Mouse (Mus musculus): ENCODE data around the gene BC030870. TPM values are rescaled to one million over a fixed set of nuclear protein-coding genes. Genes with fewer than 3 reads are reported as not detected.

Gene BC030870
- polyA plus RNA-seq, 1 experiment from 2014 or later: not detected

DNA sequence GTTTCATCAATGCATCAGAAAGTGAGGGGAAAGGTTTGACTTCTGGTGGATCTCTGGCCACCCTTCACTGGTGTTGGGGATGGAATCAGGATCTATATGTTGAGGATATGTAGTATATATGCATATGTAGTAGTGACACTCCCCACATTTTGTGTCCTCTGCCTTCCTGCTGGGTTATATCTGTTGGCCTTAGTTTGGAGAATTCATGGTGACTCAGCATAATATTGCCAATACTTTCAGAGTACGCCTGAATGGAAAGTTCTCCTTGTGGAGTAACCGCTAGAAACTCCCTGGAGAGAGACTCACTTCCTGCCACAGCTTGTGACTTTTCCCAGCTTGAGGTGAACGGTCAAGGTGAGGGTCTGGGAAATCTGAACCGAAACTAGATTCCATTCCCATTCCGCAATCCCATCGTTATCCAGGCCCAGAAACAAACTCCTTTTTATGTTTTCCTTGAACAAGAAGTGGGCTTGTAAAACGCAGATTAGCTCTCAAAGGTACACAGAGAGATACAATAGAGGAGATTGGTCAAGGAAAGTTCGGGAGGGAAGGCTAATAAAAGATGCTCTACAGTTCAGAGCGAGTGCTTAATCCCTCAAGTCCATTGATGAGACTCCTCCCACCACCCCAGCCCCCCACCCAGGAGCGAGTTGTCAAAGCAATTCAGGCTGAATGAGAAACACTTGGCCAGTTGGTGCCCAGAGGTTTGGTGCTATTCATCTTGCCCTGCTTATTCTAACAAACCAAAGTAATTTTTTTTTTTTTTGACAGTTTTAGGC lies 61.5 kb downstream of the BC030870 start:
- H3K4me1 ChIP-seq: no peaks in the 10 kb centered on the region
- H3K27me3 ChIP-seq (ENCODE audit: insufficient read depth, poor library complexity, severe bottlenecking): no peaks in the 10 kb centered on the region
- WGBS: 51% methylated on average over 10 of the region's 10 CpGs
- H3K36me3 ChIP-seq: no peaks in the 10 kb centered on the region
- DNase-seq (ENCODE audit: low spot score): no peak
- H3K4me3 ChIP-seq: no peak overlapping the region
- no peaks in the 10 kb centered on the region for H3K9me3 ChIP-seq
- no peak overlapping the region for H3K27ac ChIP-seq

- H3K36me3 ChIP-seq: no peaks in the 10 kb centered on the region
- 90% methylated on average over 4 of the region's 4 CpGs for WGBS
Measured at GRCm38 (mm10) chr8:65067031-65067430, 62.3 kb downstream of the BC030870 start.

GRCm38 (mm10) chr8:65065622-65066021 lies 63.7 kb downstream of the BC030870 start:
- WGBS: 89% methylated on average over 3 of the region's 3 CpGs
- Histone ChIP-seq H3K27me3 (ENCODE audit: insufficient read depth, poor library complexity, severe bottlenecking) (no peaks in the 10 kb centered on the region), H3K27ac (no peak overlapping the region), H3K4me3 (no peak overlapping the region), H3K9me3 (no peaks in the 10 kb centered on the region), H3K4me1 (no peaks in the 10 kb centered on the region), H3K36me3 (no peaks in the 10 kb centered on the region)
- DNase-seq (ENCODE audit: low spot score): no peak

More at GRCm38 (mm10) chr8:65067031-65067430, 62.3 kb downstream of the BC030870 start:
- Histone ChIP-seq H3K27ac (no peak overlapping the region), H3K9me3 (no peaks in the 10 kb centered on the region), H3K4me3 (no peak overlapping the region), H3K4me1 (no peaks in the 10 kb centered on the region), H3K27me3 (ENCODE audit: insufficient read depth, poor library complexity, severe bottlenecking) (no peaks in the 10 kb centered on the region)
- no peak for DNase-seq (ENCODE audit: low spot score)

DNA sequence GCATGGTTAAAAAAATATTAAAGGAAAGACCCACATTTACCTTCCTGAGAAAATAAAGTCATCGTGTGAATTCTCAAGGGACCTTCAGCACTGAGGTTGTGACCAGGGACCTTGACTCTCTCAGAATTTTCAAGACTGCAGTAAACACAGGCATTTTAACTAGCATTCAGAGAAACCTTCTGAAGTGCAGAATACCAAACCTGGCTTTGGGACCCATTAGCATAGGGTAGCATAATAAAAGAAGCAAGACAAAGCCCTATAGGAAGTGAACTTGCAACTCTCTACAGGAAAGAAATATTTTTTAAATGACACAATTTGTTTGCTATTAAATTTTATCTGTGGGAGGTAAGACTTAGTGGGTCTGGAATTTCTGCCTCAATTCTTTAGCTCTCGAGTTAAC lies 65.3 kb downstream of the BC030870 start:
- no peak for DNase-seq (ENCODE audit: low spot score)
- Histone ChIP-seq H3K27me3 (ENCODE audit: insufficient read depth, poor library complexity, severe bottlenecking) (no peaks in the 10 kb centered on the region), H3K9me3 (no peaks in the 10 kb centered on the region), H3K4me1 (no peaks in the 10 kb centered on the region), H3K36me3 (no peaks in the 10 kb centered on the region), H3K4me3 (no peak overlapping the region), H3K27ac (no peak overlapping the region)
- WGBS: 66% methylated on average over 2 of the region's 2 CpGs

- H3K4me3 ChIP-seq: no peak overlapping the region
- H3K27me3 ChIP-seq (ENCODE audit: insufficient read depth, poor library complexity, severe bottlenecking): no peaks in the 10 kb centered on the region
- WGBS: 78% methylated on average over 4 of the region's 4 CpGs
- no peak overlapping the region for H3K27ac ChIP-seq
- no peaks in the 10 kb centered on the region for H3K36me3 ChIP-seq
- H3K9me3 ChIP-seq: no peaks in the 10 kb centered on the region
- H3K4me1 ChIP-seq: no peaks in the 10 kb centered on the region
- DNase-seq (ENCODE audit: low spot score): no peak
Measured at GRCm38 (mm10) chr8:65062195-65062594, 67.2 kb downstream of the BC030870 start.

DNA sequence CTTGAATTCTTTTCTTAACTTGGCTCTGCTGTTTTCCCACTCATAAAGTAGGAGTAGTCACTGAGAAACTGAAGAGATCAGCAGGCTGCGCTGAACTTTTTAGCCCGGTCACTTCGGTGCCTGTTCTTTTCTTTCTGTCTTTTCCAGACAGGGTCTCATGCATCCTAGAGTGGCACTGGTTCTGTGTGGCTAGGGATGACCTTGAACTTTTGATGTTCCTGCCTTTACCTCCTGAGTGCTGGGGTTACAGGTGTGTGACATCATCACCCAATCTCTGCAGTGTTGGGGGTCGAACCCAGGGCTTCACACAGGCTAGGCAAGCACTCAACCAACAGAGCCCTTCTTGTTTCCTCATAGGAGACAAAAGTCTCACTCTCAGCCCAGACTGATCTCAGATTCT lies 72.6 kb downstream of the BC030870 start:
- Histone ChIP-seq H3K27ac (no peak overlapping the region), H3K36me3 (no peaks in the 10 kb centered on the region), H3K27me3 (ENCODE audit: insufficient read depth, poor library complexity, severe bottlenecking) (no peaks in the 10 kb centered on the region), H3K4me3 (no peak overlapping the region), H3K9me3 (no peaks in the 10 kb centered on the region), H3K4me1 (no peaks in the 10 kb centered on the region)
- no peak for DNase-seq (ENCODE audit: low spot score)
- WGBS: 90% methylated on average over 4 of the region's 4 CpGs

DNA sequence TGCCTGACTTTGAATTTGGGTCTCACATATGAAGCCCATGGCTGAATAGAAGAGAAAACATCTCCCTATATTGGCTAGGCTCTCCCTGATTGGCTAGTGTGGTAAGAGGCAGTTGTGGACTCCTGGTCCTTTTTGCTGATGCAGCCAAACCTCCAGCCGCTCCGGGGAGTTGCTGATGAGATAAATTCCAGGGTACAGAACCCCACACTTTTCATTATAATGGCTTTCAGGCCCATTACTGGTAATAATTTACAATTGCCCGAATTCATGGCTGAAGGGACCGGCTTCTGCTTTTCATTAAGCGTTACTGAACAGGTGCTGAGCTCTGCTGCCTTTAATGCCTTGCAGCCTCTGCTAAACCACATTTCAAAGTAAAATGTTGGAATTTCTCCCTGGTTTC lies 75.4 kb downstream of the BC030870 start:
- WGBS: 71% methylated on average over 5 of the region's 5 CpGs
- no peak for DNase-seq (ENCODE audit: low spot score)
- Histone ChIP-seq H3K36me3 (no peaks in the 10 kb centered on the region), H3K27ac (no peak overlapping the region), H3K4me3 (no peak overlapping the region), H3K27me3 (ENCODE audit: insufficient read depth, poor library complexity, severe bottlenecking) (no peaks in the 10 kb centered on the region), H3K4me1 (no peaks in the 10 kb centered on the region), H3K9me3 (no peaks in the 10 kb centered on the region)

- no peaks in the 10 kb centered on the region for H3K4me1 ChIP-seq
- no peaks in the 10 kb centered on the region for H3K27me3 ChIP-seq (ENCODE audit: insufficient read depth, poor library complexity, severe bottlenecking)
- DNase-seq (ENCODE audit: low spot score): no peak
- WGBS: 84% methylated on average over 3 of the region's 3 CpGs
- no peak overlapping the region for H3K4me3 ChIP-seq
- H3K36me3 ChIP-seq: no peaks in the 10 kb centered on the region
- no peak overlapping the region for H3K27ac ChIP-seq
- H3K9me3 ChIP-seq: no peaks in the 10 kb centered on the region
Measured at GRCm38 (mm10) chr8:65053554-65053953, 75.8 kb downstream of the BC030870 start.

GRCm38 (mm10) chr8:65047801-65048200 lies 81.6 kb downstream of the BC030870 start:
- Histone ChIP-seq H3K27ac (no peak overlapping the region), H3K4me1 (no peaks in the 10 kb centered on the region; the same call in 1 of the 2 replicates), H3K27me3 (ENCODE audit: insufficient read depth, poor library complexity, severe bottlenecking) (no peaks in the 10 kb centered on the region), H3K9me3 (no peaks in the 10 kb centered on the region), H3K36me3 (no peaks in the 10 kb centered on the region), H3K4me3 (no peak overlapping the region)
- 77% methylated on average over 4 of the region's 4 CpGs for WGBS
- DNase-seq (ENCODE audit: low spot score): no peak

GRCm38 (mm10) chr8:65047193-65047592 lies 82.2 kb downstream of the BC030870 start:
- WGBS: 94% methylated on average over 4 of the region's 4 CpGs
- no peaks in the 10 kb centered on the region for H3K9me3 ChIP-seq
- no peak overlapping the region for H3K4me3 ChIP-seq
- no peaks in the 10 kb centered on the region for H3K27me3 ChIP-seq (ENCODE audit: insufficient read depth, poor library complexity, severe bottlenecking)
- no peaks in the 10 kb centered on the region for H3K36me3 ChIP-seq
- no peak for DNase-seq (ENCODE audit: low spot score)
- no peak overlapping the region for H3K27ac ChIP-seq
- H3K4me1 ChIP-seq: no peaks in the 10 kb centered on the region; the same call in 1 of the 2 replicates

DNA sequence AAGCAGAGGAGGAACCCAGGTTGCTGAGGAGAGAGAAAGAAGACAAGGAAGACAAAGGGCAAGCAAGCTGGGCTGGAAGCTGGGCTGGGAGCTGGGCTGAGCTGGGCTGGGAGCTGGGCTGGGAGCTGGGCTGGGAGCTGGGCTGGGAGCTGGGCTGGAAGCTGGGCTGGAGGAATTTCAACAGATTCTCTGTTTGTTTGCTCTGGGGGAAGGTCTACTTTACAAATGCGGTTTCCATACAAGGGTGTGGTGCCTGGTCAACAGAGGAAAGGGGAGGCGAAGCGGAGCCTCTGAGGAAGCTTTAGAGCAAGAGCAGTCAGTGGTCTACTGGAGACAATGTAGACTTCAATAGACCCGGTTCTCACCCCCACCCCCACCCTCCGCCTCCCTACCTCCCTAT lies 82.8 kb downstream of the BC030870 start:
- WGBS: 27% methylated on average over 5 of the region's 5 CpGs
- H3K4me3 ChIP-seq: peak overlapping the region; percentile 27

GRCm38 (mm10) chr8:65037117-65037533 lies 92.2 kb downstream of the BC030870 start, which contains the start of gene Apela:
Gene Apela, minus strand, starts transcription at chr8:65037336.
- H3K27ac ChIP-seq: 0 out of 2 replicates have a peak within 1 kb of the TSS, but pooled peaks have one; percentile 19
- H3K4me1 ChIP-seq: 0 out of 2 replicates have a peak, but pooled peaks cover 5% of the 10 kb centered on the region
- no peak for DNase-seq (ENCODE audit: low spot score)
- no peaks in the 10 kb centered on the region for H3K9me3 ChIP-seq
- H3K27me3 ChIP-seq (ENCODE audit: insufficient read depth, poor library complexity, severe bottlenecking): no peaks in the 10 kb centered on the region
- WGBS: under 1% methylated on average over 8 of the region's 8 CpGs
- no peaks in the 10 kb centered on the region for H3K36me3 ChIP-seq
- H3K4me3 ChIP-seq: peak within 1 kb of the TSS; percentile 57

More for the DNA sequence above, 82.8 kb downstream of the BC030870 start:
- no peaks in the 10 kb centered on the region; the same call in 1 of the 2 replicates for H3K4me1 ChIP-seq
- H3K27ac ChIP-seq: peak overlapping the region; percentile 56; the same call in 1 of the 2 replicates
- H3K36me3 ChIP-seq: no peaks in the 10 kb centered on the region
- H3K9me3 ChIP-seq: no peaks in the 10 kb centered on the region
- no peaks in the 10 kb centered on the region for H3K27me3 ChIP-seq (ENCODE audit: insufficient read depth, poor library complexity, severe bottlenecking)
- no peak for DNase-seq (ENCODE audit: low spot score)

All from heart, embryonic 10.5 days (tissue).